In the genomic region with DNA sequence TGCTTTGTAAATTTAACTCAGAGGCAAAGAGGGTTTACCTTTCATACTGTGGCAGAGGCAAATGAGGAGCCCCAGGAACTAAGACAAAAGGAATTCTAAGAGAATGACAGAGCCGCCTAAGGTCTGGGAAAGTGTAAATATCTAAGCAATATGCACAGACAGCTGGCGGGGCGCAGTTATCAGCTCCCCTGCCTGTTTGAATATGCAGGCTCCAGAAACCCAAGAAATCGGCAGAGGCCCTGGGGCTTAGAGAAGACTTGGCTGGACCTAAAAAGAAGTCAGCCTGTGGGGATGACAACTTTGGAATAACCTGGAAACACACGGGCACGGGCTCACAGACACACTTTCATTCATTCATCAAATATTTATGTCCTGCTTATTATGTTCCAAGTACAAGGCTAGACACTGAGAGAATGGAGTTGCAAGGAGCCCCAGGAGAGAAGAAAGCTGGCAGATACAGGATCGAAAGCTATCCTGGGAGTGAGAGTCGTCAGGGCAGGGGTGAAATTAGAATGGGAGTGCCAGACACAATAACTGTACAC, we compare ENCODE assay signal across 8 mouse cellular contexts.
DNase-seq lines count a peak whose midpoint lies in the region; ATAC-seq and TF ChIP-seq lines count a peak whose summit lies in the region.

No protein-coding gene starts in this region.

- no peak overlapping the region for H3K27ac ChIP-seq in kidney, postnatal 0 days
- no peak overlapping the region; the same call in 1 of the 2 replicates for H3K27ac ChIP-seq in forebrain, embryonic 10.5 days
- no peak overlapping the region for H3K27ac ChIP-seq in limb, embryonic 10.5 days
- peak overlapping the region; percentile 84 for H3K27ac ChIP-seq in neural tube, embryonic 13.5 days (replicated peaks)

- H3K36me3 ChIP-seq in kidney, postnatal 0 days (ENCODE audit: insufficient read depth, low read length), result no peaks in the 10 kb centered on the region
- no peaks in the 10 kb centered on the region for H3K36me3 ChIP-seq in forebrain, embryonic 10.5 days (replicated peaks)
- H3K36me3 ChIP-seq in limb, embryonic 10.5 days, result no peaks in the 10 kb centered on the region
- H3K36me3 ChIP-seq in neural tube, embryonic 13.5 days, result no peaks in the 10 kb centered on the region

- H3K4me1 ChIP-seq in kidney, postnatal 0 days (replicated peaks; ENCODE audit: insufficient read depth, low read length), result peaks cover 7% of the 10 kb centered on the region
- H3K4me1 ChIP-seq in forebrain, embryonic 10.5 days, result peaks cover 42% of the 10 kb centered on the region
- H3K4me1 ChIP-seq in limb, embryonic 10.5 days, result peaks cover 40% of the 10 kb centered on the region
- peaks cover 59% of the 10 kb centered on the region for H3K4me1 ChIP-seq in neural tube, embryonic 13.5 days (replicated peaks)

- no peak overlapping the region; the same call in 1 of the 2 replicates for H3K4me3 ChIP-seq in kidney, postnatal 0 days (replicated peaks; ENCODE audit: low read depth, low read length)
- peak overlapping the region; percentile 49 for H3K4me3 ChIP-seq in forebrain, embryonic 10.5 days
- H3K4me3 ChIP-seq in limb, embryonic 10.5 days, result peak overlapping the region; percentile 43
- H3K4me3 ChIP-seq in neural tube, embryonic 13.5 days, result peak overlapping the region; percentile 9; the same call in 1 of the 2 replicates

- WGBS in kidney, postnatal 0 days, result 12% methylated on average over 8 of the region's 8 CpGs
- 6% methylated on average over 8 of the region's 8 CpGs for WGBS in forebrain, embryonic 10.5 days
- WGBS in limb, embryonic 10.5 days, result 11% methylated on average over 8 of the region's 8 CpGs
- 3% methylated on average over 8 of the region's 8 CpGs for WGBS in neural tube, embryonic 13.5 days

- H3K9ac ChIP-seq in kidney, postnatal 0 days (ENCODE audit: low read depth, low read length), result no peak overlapping the region
- peak overlapping the region; percentile 9; the same call in 1 of the 2 replicates for H3K9ac ChIP-seq in neural tube, embryonic 13.5 days

- no peak for DNase-seq in kidney, postnatal 0 days (ENCODE audit: low spot score)
- no peak for DNase-seq in kidney, postnatal 14 days
- DNase-seq in forebrain, embryonic 10.5 days (ENCODE audit: extremely low spot score, low spot score), result no peak
- DNase-seq in limb, embryonic 10.5 days (ENCODE audit: low spot score), result no peak
- DNase-seq in gastrocnemius, adult 8-10 months (ENCODE audit: low spot score in 2 of 2), result no peak
- no peak for DNase-seq in urinary bladder, postnatal 10 days (ENCODE audit: low spot score)
- DNase-seq in right cerebral cortex, postnatal 36 days (ENCODE audit: low spot score in 2 of 2), result no peak

- H3K27me3 ChIP-seq in kidney, postnatal 0 days (ENCODE audit: insufficient read depth, low read length), result no peaks in the 10 kb centered on the region
- H3K27me3 ChIP-seq in forebrain, embryonic 10.5 days (ENCODE audit: poor library complexity, severe bottlenecking), result peaks cover 51% of the 10 kb centered on the region
- peaks cover 52% of the 10 kb centered on the region for H3K27me3 ChIP-seq in limb, embryonic 10.5 days (ENCODE audit: low read depth, poor library complexity, severe bottlenecking)
- H3K27me3 ChIP-seq in neural tube, embryonic 13.5 days, result 0 out of 2 replicates have a peak, but pooled peaks cover 9% of the 10 kb centered on the region

- no peak for ATAC-seq in kidney, postnatal 0 days (replicated peaks; ENCODE audit: low FRiP score, low read depth)
- ATAC-seq in neural tube, embryonic 13.5 days (ENCODE audit: low read depth), result peak; percentile 20; the same call in 1 of the 2 replicates

- no peak for TF ChIP-seq CTCF in kidney, postnatal 0 days (IDR thresholded peaks at IDR 0.05; ENCODE audit: low read depth)

- peak overlapping the region; percentile 58 for H3K4me2 ChIP-seq in kidney, postnatal 0 days (ENCODE audit: low read length)
- peak overlapping the region; percentile 50 for H3K4me2 ChIP-seq in neural tube, embryonic 13.5 days

- no peaks in the 10 kb centered on the region for H3K9me3 ChIP-seq in kidney, postnatal 0 days (replicated peaks; ENCODE audit: low read length)
- H3K9me3 ChIP-seq in forebrain, embryonic 10.5 days, result no peaks in the 10 kb centered on the region
- no peaks in the 10 kb centered on the region for H3K9me3 ChIP-seq in limb, embryonic 10.5 days (replicated peaks)
- no peaks in the 10 kb centered on the region for H3K9me3 ChIP-seq in neural tube, embryonic 13.5 days
